Mouse (Mus musculus) spleen, adult 2 months (tissue): ENCODE results near the gene Cenpa.

Source experiments
- CTCF ChIP-seq: fragments of 200-500 bp; IDR thresholded peaks from 2 replicates; pipeline ENCODE4 v1.5.1; 2011; ENCODE audit warnings: mild to moderate bottlenecking, inconsistent platforms; ENCODE audit not compliant: insufficient read depth, insufficient read length, insufficient replicate concordance; ENCODE audit errors: extremely low read depth
- POLR2A ChIP-seq: fragments of 200-500 bp; IDR thresholded peaks from 2 replicates; pipeline ENCODE4 v1.6.1; 2011; ENCODE audit warnings: low read depth, low read length, inconsistent platforms

- TF ChIP-seq CTCF (no peak), POLR2A (no peak)
Measured at GRCm38 (mm10) chr5:30624908-30625307, 41.7 kb upstream of the Cenpa start.
